Mouse (Mus musculus) right cerebral cortex, postnatal 10 days (tissue): ENCODE measurements around the gene Ptprk.

Experiments used
- DNase-seq, 2 experiments: peaks; one replicate each; pipeline ENCODE4 v3.0.0; 2021; ENCODE audit warnings: low spot score in 2 of 2

Gene Ptprk

GRCm38 (mm10) chr10:28112826-28113589 is 38.4 kb downstream of the Ptprk start:
- DNase-seq, result no peak

- peak; percentile 48 to 72 for DNase-seq
Observed at GRCm38 (mm10) chr10:28113879-28114278, 39.3 kb downstream of the Ptprk start.

GRCm38 (mm10) chr10:28116982-28117381 is 42.4 kb downstream of the Ptprk start:
- no peak for DNase-seq

- no peak for DNase-seq
Observed at GRCm38 (mm10) chr10:28118783-28119365, 44.3 kb downstream of the Ptprk start.

GRCm38 (mm10) chr10:28123881-28124280 is 49.3 kb downstream of the Ptprk start:
- DNase-seq, result no peak

GRCm38 (mm10) chr10:28128011-28128410 is 53.4 kb downstream of the Ptprk start:
- DNase-seq, result peak; percentile 65 to 72

- no peak for DNase-seq
Observed at GRCm38 (mm10) chr10:28128450-28128849, 53.8 kb downstream of the Ptprk start.

- DNase-seq, result no peak
Observed at GRCm38 (mm10) chr10:28130422-28130821, 55.8 kb downstream of the Ptprk start.

- no peak for DNase-seq
Observed at GRCm38 (mm10) chr10:28133770-28134169, 59.1 kb downstream of the Ptprk start.

- DNase-seq, result no peak
Observed at GRCm38 (mm10) chr10:28138399-28138798, 63.8 kb downstream of the Ptprk start.

- no peak for DNase-seq
Observed at GRCm38 (mm10) chr10:28144459-28144858, 69.8 kb downstream of the Ptprk start.

GRCm38 (mm10) chr10:28145326-28145725 is 70.7 kb downstream of the Ptprk start:
- DNase-seq, result no peak

GRCm38 (mm10) chr10:28155688-28156685 is 81.4 kb downstream of the Ptprk start:
- no peak for DNase-seq

GRCm38 (mm10) chr10:28159716-28160115 is 85.1 kb downstream of the Ptprk start:
- no peak for DNase-seq

GRCm38 (mm10) chr10:28161306-28161705 is 86.7 kb downstream of the Ptprk start:
- no peak for DNase-seq

- peak; percentile 40 to 48 for DNase-seq
Observed at GRCm38 (mm10) chr10:28164250-28164649, 89.6 kb downstream of the Ptprk start.

GRCm38 (mm10) chr10:28164746-28165145 is 90.1 kb downstream of the Ptprk start:
- no peak for DNase-seq

- no peak for DNase-seq
Observed at GRCm38 (mm10) chr10:28166610-28167009, 92.0 kb downstream of the Ptprk start.

- no peak for DNase-seq
Observed at GRCm38 (mm10) chr10:28167097-28167496, 92.5 kb downstream of the Ptprk start.

- no peak for DNase-seq
Observed at GRCm38 (mm10) chr10:28171196-28171595, 96.6 kb downstream of the Ptprk start.

GRCm38 (mm10) chr10:28178876-28179275 is 104.3 kb downstream of the Ptprk start:
- peak in 1 of 2 experiments; percentile 21 for DNase-seq

GRCm38 (mm10) chr10:28182081-28182480 is 107.5 kb downstream of the Ptprk start:
- no peak for DNase-seq
